Mouse (Mus musculus): ENCODE measurements around the gene Tnfaip8l3. TPM values are rescaled to one million over a fixed set of nuclear protein-coding genes. Genes with fewer than 3 reads are reported as not detected.

Gene Tnfaip8l3
- polyA plus RNA-seq, 1 experiment from 2014 or later, result 0.39 TPM

Other genes with a start within 250 kb of the Tnfaip8l3 start
- gene Sln, start 218.2 kb downstream of the Tnfaip8l3 start, polyA plus RNA-seq (2014; fragmentation: Nextera tagmentation; extraction: Ambion mirVana), result 131 and 193 TPM in 2 replicates
- gene Elmod1, start 93.1 kb downstream of the Tnfaip8l3 start, polyA plus RNA-seq (2014; fragmentation: Nextera tagmentation; extraction: Ambion mirVana), result 0.09 TPM in 1 of 2 replicates, not detected in the other
- gene Cyp19a1, start 199.7 kb upstream of the Tnfaip8l3 start, polyA plus RNA-seq (2014; fragmentation: Nextera tagmentation; extraction: Ambion mirVana), result not detected in 2 replicates
- not detected in 2 replicates for gene Gldn, start 218.1 kb upstream of the Tnfaip8l3 start, polyA plus RNA-seq (2014; fragmentation: Nextera tagmentation; extraction: Ambion mirVana)

All from heart, embryonic 14.5 days (tissue).